Mouse (Mus musculus) frontal cortex, postnatal 14 days (tissue): ENCODE measurements around the gene Tff1.

Experiments
- DNase-seq, 2 experiments: peaks; one replicate each; pipeline ENCODE4 v3.0.0; 2022; ENCODE audit warnings: low spot score in 2 of 2

Gene Tff1

DNA sequence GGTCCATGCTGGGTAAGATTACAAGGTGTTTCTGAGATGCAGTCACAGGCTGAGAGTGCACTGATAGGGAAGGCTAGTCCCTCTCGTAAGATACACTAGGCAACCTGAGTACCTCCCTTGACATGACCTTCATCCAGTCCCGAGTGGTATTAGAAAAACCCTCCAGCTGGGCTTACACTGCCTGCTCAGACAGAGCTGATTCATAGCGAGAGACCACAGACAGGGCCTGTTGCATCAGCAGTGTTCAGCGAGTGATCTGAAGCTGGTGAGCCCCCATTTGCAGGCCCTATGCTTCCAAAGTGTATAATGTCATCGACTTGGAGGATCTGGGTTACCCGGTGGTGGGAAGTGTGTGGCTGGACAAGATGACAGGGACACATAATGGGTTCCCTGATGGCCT is at the start of gene Tff1:
Gene Tff1, minus strand, starts transcription at position 151 of the 400 bp plus-strand sequence.
- DNase-seq: no peak

DNA sequence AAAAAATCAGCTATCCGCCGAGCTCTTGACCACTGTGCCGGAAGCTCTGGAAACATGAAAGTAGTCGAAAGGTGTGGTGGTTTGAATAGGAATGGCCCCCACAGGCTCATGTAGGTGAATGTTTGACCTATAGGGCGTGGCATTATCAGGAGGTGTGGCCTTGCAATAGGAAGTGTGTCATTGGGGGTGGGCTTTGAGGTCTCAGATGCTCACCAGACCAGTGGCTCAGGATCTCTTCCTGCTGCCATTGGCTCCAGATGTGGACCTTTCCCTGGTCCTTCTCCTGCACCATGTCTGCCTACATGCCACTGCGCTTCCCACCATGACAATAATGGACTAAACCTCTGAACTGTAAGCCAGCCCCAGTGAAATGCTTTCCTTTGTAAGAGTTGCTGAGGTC is 46.8 kb upstream of the Tff1 start:
- no peak for DNase-seq

- no peak for DNase-seq
Observed at GRCm38 (mm10) chr17:31210299-31210698, 45.2 kb upstream of the Tff1 start.

DNA sequence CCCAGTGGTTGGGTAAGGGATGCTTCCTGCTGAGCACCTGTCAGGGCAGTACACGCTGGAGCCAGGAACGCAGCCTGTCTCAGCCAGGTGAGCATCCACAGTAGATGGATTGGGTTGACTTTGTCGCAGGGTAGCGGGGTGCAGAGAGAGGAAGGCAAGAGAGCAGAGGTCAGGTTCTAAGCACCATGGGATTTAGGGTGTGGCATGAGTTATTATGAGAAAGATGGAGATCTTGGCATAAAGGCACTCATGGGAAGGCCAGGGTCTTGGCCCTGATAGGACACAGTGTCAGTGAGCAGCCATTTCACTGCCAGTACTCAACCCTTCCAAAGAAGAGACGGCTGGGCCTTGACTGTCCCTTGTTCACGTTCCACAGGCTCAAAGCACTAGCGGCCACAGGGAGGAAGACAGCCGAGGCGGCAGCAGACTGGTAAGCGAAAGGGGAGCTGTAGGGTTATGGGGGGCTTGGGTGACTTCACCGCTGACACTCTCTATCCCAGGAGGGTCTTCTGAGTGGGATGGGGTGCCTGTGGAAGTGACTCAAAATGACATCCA is 44.4 kb upstream of the Tff1 start:
- no peak for DNase-seq

- DNase-seq: no peak
Observed at GRCm38 (mm10) chr17:31208654-31209053, 43.6 kb upstream of the Tff1 start.

- no peak for DNase-seq
Observed at GRCm38 (mm10) chr17:31207771-31208334, 42.8 kb upstream of the Tff1 start, which contains the start of gene Ubash3a. Ubash3a (plus strand) TSS chr17:31207873.

- DNase-seq: no peak
Observed at GRCm38 (mm10) chr17:31198877-31199276, 33.8 kb upstream of the Tff1 start, which contains the start of gene Tmprss3. Tmprss3 (minus strand) TSS chr17:31198977.

GRCm38 (mm10) chr17:31196283-31196682 is 31.2 kb upstream of the Tff1 start:
- DNase-seq: no peak

GRCm38 (mm10) chr17:31195207-31195606 is 30.1 kb upstream of the Tff1 start:
- no peak for DNase-seq

DNA sequence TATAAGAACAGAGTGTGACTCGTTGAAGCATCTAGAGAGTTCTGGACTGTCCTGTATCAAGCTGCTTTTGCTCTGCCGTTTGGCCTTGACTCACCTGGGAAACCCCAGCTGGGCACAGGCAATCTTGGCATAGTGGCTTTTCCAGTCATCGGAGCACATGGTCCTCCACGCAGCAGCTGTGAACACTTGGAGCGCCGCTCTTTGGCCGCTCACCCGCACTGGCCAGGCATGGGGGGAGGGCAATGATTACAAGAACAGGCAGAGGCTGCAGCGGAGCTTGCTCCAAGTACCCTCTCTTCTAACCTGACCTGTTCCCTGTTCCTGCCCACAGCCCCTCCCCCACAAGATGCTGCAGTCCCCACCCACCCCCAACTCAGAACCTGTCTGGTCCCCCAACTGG is 28.3 kb upstream of the Tff1 start:
- no peak for DNase-seq

DNA sequence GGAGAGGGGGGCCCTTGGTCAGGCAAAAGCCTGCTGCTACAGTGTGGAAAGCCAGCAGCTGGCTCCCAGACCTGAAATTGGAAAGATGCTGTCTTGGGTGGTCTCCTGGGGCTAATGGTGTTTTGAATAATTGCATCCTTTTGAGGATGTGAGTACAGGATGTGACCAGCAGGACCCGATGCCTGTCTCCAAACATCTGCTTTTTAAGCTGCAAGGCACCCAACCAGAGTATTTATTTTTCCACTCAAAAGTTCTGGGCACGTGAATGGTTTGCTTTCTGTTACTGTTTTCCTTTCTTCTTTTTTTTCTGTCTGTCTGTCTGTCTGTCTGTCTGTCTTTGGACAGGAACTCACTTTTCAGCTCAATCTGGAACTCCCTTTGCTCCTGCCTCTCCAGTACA is 27.6 kb upstream of the Tff1 start:
- no peak for DNase-seq

DNA sequence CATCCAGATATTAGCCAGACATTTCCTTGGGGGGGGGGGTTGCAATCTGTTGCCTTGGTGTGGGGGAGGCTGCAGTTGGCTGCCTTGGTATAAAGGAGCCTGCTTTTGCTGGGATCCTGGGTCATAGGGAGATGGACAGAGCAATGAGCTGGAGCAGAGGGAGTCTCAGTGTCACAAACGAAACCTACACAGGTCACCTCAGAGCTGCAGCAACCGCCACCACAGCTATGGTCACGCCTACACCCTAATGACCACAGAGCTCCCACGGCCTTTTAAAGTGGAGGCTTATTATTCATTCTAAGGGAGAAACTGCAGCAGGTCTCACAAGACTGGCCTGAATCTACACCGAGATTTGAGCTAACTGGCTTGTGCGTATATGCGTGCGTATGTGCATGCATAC is 26.7 kb upstream of the Tff1 start:
- DNase-seq: no peak

DNA sequence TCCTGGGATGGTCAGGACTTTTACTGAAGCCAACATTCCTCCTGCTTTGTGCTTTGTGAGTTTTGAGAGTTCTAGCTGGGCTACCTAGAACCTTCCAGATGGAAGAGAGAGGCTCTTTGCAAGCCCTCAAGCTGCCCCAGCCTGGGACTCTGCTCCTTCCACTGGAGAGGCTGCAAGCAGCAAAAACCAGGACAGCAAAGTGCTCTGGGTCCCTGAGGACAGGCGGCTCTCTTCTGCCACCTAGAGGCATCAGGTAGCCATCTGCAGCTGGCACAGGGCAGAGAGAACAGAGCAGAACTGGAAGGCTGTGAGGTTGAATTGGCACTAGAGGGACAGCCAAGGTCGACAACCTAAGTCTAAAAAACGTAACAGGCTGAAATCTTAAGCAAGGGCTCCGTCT is 22.3 kb upstream of the Tff1 start:
- DNase-seq: peak; percentile 37 to 61

DNA sequence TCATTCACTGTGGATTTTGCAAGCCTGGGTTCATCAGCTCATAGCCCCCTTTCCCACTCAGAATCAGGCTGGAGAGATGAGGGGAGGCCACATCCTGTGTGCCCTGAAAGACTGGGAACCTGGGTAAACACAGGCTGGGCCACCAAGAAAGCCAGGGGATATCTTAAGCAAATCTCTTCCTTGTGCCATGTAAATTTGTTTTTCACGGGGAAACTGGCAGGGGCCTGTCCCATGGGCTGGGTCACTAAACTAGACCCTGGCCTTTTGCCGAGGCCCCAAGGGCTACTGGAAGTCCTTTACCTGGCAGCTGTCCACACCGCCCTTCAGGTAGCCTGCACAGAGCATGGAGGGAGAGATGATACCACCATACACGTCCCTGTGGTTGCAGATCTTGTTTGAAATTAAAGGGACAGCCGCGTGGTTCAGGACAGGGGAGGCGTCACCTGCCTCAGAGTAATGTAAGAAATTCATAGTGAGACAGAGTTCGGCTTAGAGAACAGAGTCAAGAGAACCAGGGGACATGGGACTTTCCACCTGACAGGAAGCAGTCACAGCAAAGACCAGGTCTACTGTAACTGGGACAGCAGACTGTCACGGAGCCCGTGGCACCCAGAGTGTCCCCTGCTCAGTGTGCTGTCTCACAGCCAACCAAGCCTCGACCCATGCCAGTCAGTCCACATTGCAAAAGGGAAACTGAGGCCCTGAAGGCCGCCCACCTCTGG is 19.4 kb upstream of the Tff1 start:
- no peak for DNase-seq

- no peak for DNase-seq
Observed at GRCm38 (mm10) chr17:31183180-31183974, 18.3 kb upstream of the Tff1 start.

GRCm38 (mm10) chr17:31181490-31181889 is 16.4 kb upstream of the Tff1 start:
- no peak for DNase-seq

DNA sequence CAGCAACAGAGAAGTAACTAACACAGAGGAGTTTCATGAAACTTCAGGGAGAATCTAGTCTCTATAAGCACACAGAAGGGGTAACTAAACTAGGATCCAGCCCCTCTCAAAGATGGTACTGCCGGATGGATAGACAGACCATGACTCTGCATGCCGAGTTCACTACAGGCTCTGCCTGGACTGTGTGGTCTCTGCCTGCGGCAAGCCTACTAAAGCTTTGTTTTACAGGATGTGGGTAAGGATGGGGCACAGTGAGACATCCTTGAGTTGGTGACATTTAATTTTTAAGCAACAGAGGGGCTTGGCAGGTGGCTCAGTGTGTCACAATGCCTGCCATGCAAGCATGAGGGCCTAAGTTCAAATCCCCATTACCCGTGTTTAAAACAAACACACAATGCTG is 11.2 kb upstream of the Tff1 start:
- no peak for DNase-seq

DNA sequence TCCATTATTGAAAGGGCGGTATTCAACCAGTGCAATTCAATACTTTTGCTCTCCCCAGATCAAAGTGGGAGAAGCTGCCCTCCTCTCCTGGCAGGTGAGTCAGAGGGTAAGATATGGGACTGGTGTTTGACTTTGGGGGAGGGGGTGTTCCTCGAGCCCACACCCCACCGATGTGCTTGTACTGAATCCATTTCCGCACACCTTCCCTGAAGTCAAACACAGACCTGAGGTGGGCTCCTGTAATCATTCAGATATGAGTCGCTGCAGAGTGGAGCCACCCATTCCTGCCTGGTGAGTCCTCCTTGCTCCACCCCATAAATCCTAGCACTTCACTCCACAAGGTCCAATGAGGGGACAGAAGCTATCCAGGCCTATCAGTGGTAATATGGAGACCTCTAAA is 4.7 kb upstream of the Tff1 start:
- no peak for DNase-seq

GRCm38 (mm10) chr17:31163821-31164220 is 1.3 kb downstream of the Tff1 start:
- DNase-seq: no peak

- DNase-seq: no peak
Observed at GRCm38 (mm10) chr17:31162607-31163006, 2.5 kb downstream of the Tff1 start.

DNA sequence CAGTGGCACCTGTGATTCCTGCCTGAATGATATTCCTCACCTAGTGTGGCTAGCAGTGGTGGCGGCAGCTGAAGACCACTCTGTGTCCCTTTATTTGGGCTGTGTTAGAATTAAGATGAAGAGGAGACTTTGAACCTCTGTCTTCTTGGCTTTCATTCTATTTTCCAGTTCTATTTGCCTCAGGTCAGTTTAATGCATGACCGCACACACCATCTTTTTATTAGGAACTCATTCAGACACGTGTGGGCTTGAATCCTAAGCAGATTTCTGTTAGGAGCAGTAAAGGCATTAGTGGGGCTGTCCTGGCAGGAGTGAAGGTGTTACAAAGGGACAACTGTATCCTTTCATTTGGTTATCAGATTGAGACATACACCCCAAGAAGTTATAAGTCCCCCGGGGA is 4.8 kb downstream of the Tff1 start:
- no peak for DNase-seq

- DNase-seq: no peak
Observed at GRCm38 (mm10) chr17:31157921-31158320, 7.2 kb downstream of the Tff1 start.

DNA sequence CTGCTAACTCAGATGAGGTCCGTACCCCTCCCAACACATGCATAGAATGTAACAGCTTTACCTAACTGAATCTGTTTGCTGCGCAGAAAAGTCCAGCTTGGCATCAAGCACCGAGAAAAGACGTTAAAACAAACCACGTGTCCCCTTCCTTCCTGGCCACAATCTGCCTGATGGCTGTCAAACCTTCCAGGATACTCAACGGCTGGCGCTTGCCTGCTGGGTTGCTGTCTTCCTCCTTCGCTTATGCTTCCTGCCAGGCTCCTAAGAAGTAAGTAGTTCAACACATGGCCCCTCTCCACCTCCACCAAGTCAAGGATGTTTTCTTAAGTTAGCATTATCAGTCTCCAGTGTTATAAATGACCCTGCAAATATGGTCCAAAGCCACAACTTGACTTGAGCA is 11.3 kb downstream of the Tff1 start:
- no peak for DNase-seq
